Mouse (Mus musculus) CH12.LX (cell line): ENCODE results near the gene Paox.

Experiments
- BHLHE40 ChIP-seq: IDR thresholded peaks from 2 replicates; pipeline ENCODE4 v1.6.1; 2011; ENCODE audit warnings: mild to moderate bottlenecking, low read depth, low read length, improper control_type of control experiment
- CHD2 ChIP-seq: IDR thresholded peaks from 2 replicates; pipeline ENCODE4 v1.6.1; 2011; ENCODE audit warnings: low read length, improper control_type of control experiment
- CTCF ChIP-seq, 2 experiments: IDR thresholded peaks in 1 of 2; conservative IDR thresholded peaks in 1 of 2; 2 replicates each; pipeline ENCODE4 v1.5.1; 2011 to 2012; ENCODE audit warnings: low read depth in 2 of 2, low read length in 2 of 2, improper control_type of control experiment in 1 of 2, inconsistent platforms in 1 of 2, mild to moderate bottlenecking in 1 of 2, moderate library complexity in 1 of 2
- E2F4 ChIP-seq: IDR thresholded peaks from 2 replicates; pipeline ENCODE4 v1.6.1; 2011; ENCODE audit warnings: low read depth, low read length, improper control_type of control experiment; ENCODE audit not compliant: insufficient replicate concordance
- KAT2A ChIP-seq: IDR thresholded peaks from 2 replicates; pipeline ENCODE4 v1.6.1; 2012; ENCODE audit warnings: low read length, improper control_type of control experiment, inconsistent platforms; ENCODE audit not compliant: insufficient replicate concordance
- MAZ ChIP-seq: IDR thresholded peaks from 2 replicates; pipeline ENCODE4 v1.6.1; 2012; ENCODE audit warnings: low read depth, mild to moderate bottlenecking, inconsistent platforms, low read length, improper control_type of control experiment, moderate library complexity
- MEF2A ChIP-seq: IDR thresholded peaks from 2 replicates; pipeline ENCODE4 v1.6.1; 2014; ENCODE audit warnings: low read depth, mild to moderate bottlenecking, inconsistent platforms, low read length, improper control_type of control experiment, borderline replicate concordance
- MXI1 ChIP-seq: IDR thresholded peaks from 2 replicates; pipeline ENCODE4 v1.6.1; 2011; ENCODE audit warnings: mild to moderate bottlenecking, low read depth, low read length, improper control_type of control experiment
- NRF1 ChIP-seq: IDR thresholded peaks from 2 replicates; pipeline ENCODE4 v1.6.1; 2014; ENCODE audit warnings: low read depth, mild to moderate bottlenecking, inconsistent platforms, low read length, improper control_type of control experiment, moderate library complexity
- POLR2A ChIP-seq: IDR thresholded peaks from 2 replicates; pipeline ENCODE4 v1.6.1; 2011; ENCODE audit warnings: low read depth, mild to moderate bottlenecking, improper control_type of control experiment, low read length
- SIN3A ChIP-seq: IDR thresholded peaks from 2 replicates; pipeline ENCODE4 v1.6.1; 2012; ENCODE audit warnings: low read length, improper control_type of control experiment, inconsistent platforms
- TBP ChIP-seq: conservative IDR thresholded peaks from 2 replicates; pipeline ENCODE4 v1.6.1; 2011; ENCODE audit warnings: low read depth, low read length, improper control_type of control experiment
- USF1 ChIP-seq: IDR thresholded peaks from 2 replicates; pipeline ENCODE4 v1.6.1; 2014; ENCODE audit warnings: low read depth, mild to moderate bottlenecking, inconsistent platforms, low read length, improper control_type of control experiment
- USF2 ChIP-seq: conservative IDR thresholded peaks from 2 replicates; pipeline ENCODE4 v1.6.1; 2011; ENCODE audit warnings: low read depth, low read length, improper control_type of control experiment

DNA sequence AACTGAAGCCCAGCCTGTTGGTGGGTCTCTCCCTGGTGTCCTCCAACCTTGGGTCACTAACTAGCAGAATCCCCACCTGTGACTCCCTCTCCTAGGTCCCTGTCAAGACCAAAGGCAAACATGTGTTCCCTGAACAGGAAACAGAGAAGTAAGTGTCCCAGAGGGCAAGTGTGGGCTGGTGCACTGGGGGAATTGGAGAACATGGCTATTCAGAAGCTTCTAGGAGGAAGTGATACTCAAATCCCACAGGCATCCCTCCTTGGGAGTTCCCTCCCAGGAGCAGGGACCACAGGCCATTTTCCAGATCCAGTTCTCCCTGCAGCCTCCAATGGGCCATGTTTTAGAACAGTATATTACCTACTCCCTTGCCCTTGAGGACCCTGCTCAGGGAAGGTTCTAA is 19.5 kb upstream of the Paox start:
- TF ChIP-seq CTCF (conservative IDR thresholded peaks at IDR 0.05 in 1 of 2, IDR thresholded peaks at IDR 0.05 in 1 of 2; ENCODE audit: low read depth in 2 of 2, low read length in 2 of 2) (no peak), POLR2A (no peak), TBP (no peak), MAZ (no peak), E2F4 (no peak), SIN3A (no peak), NRF1 (no peak), BHLHE40 (no peak), KAT2A (no peak), MXI1 (no peak), CHD2 (no peak), USF1 (no peak), MEF2A (no peak), USF2 (no peak)
